In the genomic region with DNA sequence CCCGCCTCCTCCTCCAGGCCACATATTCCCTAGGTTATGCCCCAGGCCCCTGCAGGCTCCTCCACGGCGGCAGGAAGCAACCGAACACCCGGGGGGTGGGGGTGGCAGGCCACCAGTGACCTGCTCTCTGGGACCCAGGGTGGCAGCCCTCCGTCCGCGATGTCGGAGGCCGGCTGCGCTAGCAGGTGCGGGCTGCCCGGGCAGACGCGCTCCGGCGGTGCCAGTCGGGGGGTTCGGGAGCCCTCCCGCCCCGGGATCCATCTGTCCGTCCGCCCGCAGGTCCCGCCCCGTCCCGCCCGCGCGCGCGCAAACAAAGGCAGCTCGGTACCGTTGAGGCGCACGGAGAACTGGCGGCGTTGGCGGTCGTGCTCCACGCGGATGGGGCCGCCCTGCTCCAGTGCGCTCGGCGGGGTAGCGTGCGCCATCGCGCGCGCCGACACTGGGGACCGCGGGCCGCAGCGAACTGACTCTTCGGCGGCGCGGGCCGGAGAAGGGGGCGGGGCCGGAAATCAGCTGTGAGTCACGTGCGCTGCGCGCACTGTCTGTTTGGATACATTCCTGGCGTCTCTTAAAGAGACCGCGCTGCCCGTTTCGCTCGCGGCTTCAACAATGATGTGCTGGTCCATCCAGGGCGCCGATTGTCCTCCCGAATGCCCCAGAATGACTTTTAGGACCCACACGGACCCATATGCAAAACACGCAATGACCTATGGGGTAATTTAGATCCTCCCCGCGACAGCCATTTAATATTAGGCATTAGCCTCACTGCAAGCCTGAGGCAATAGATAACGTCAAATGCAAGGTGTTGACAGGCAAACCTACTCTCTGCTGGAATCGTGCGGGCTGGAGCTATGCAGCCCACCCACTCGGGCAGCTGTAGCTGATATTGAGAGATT, we compare ENCODE assay signal across 8 mouse cellular contexts. TPM values are rescaled to one million over a fixed set of nuclear protein-coding genes. Genes with fewer than 3 reads are reported as not detected.
DNase-seq lines count a peak whose midpoint lies in the region; ATAC-seq and TF ChIP-seq lines count a peak whose summit lies in the region.

No protein-coding gene starts in this region.

- TF ChIP-seq EP300 in ES-Bruce4 (IDR thresholded peaks at IDR 0.05; ENCODE audit: insufficient read depth, low read depth, low read length), result 0 out of 2 replicates have a peak, but pooled peaks have one; percentile 46
- TF ChIP-seq EP300 in stomach, postnatal 0 days (optimal IDR thresholded peaks at IDR 0.05), result no peak

- intact Hi-C loops in heart, postnatal 10 days (cut with DNase I), result loop anchor here (2.0 to 5.0 kb wide), 2 partner anchors 33 to 179 kb away; no protein-coding TSS in a partner anchor

- peak; percentile 84 for DNase-seq in c-Kit-positive CD71-positive TER-119-positive erythroid progenitor cells, embryonic 14.5 days (ENCODE audit: low spot score)
- peak; percentile 95 to 96 for DNase-seq in heart, postnatal 10 days
- peak; percentile 96 to 97 for DNase-seq in kidney, postnatal 4 days
- DNase-seq in stomach, postnatal 0 days (ENCODE audit: low spot score), result peak; percentile 91

- peak overlapping the region; percentile 26; the same call in 1 of the 2 replicates for H3K27ac ChIP-seq in ES-Bruce4 (ENCODE audit: insufficient read depth, low read length)
- H3K27ac ChIP-seq in forebrain, embryonic 13.5 days, result peak overlapping the region; percentile 77
- peak overlapping the region; percentile 86 for H3K27ac ChIP-seq in liver, embryonic 16.5 days (ENCODE audit: low read length)
- peak overlapping the region; percentile 66 for H3K27ac ChIP-seq in neural tube, embryonic 12.5 days
- H3K27ac ChIP-seq in stomach, postnatal 0 days (replicated peaks), result peak overlapping the region; percentile 78

- WGBS in forebrain, embryonic 13.5 days, result under 1% methylated on average over 72 of the region's 86 CpGs
- WGBS in liver, embryonic 16.5 days (ENCODE audit: insufficient replicate concordance), result under 1% methylated on average over 74 of the region's 86 CpGs
- under 1% methylated on average over 86 of the region's 86 CpGs for WGBS in neural tube, embryonic 12.5 days
- under 1% methylated on average over 78 of the region's 86 CpGs for WGBS in stomach, postnatal 0 days

- TF ChIP-seq POLR2A in ES-Bruce4 (IDR thresholded peaks at IDR 0.05; ENCODE audit: insufficient read depth, low read length), result no peak

- H3K27me3 ChIP-seq in ES-Bruce4 (ENCODE audit: control insufficient read depth, insufficient read depth, low read length, poor library complexity, severe bottlenecking), result no peaks in the 10 kb centered on the region
- H3K27me3 ChIP-seq in forebrain, embryonic 13.5 days, result no peaks in the 10 kb centered on the region
- no peaks in the 10 kb centered on the region for H3K27me3 ChIP-seq in liver, embryonic 16.5 days (ENCODE audit: control insufficient read depth, insufficient read depth, low read depth, low read length)
- no peaks in the 10 kb centered on the region for H3K27me3 ChIP-seq in neural tube, embryonic 12.5 days (replicated peaks)
- no peaks in the 10 kb centered on the region for H3K27me3 ChIP-seq in stomach, postnatal 0 days (ENCODE audit: control insufficient read depth, insufficient read depth, low read length)

- peak overlapping the region; percentile 84 for H3K4me2 ChIP-seq in forebrain, embryonic 13.5 days
- peak overlapping the region; percentile 71 for H3K4me2 ChIP-seq in liver, embryonic 16.5 days (ENCODE audit: low read depth, low read length)
- peak overlapping the region; percentile 73 for H3K4me2 ChIP-seq in neural tube, embryonic 12.5 days (replicated peaks)
- H3K4me2 ChIP-seq in stomach, postnatal 0 days (replicated peaks; ENCODE audit: low read depth), result peak overlapping the region; percentile 82

- H3K9ac ChIP-seq in ES-Bruce4 (ENCODE audit: low read depth, poor library complexity, severe bottlenecking), result peak overlapping the region; percentile 93
- peak overlapping the region; percentile 93 for H3K9ac ChIP-seq in forebrain, embryonic 13.5 days
- H3K9ac ChIP-seq in liver, embryonic 16.5 days (ENCODE audit: low read depth, low read length), result peak overlapping the region; percentile 92
- H3K9ac ChIP-seq in neural tube, embryonic 12.5 days, result peak overlapping the region; percentile 90
- peak overlapping the region; percentile 82 for H3K9ac ChIP-seq in stomach, postnatal 0 days (ENCODE audit: low read length)

- no peak for TF ChIP-seq CTCF in ES-Bruce4 (IDR thresholded peaks at IDR 0.05; ENCODE audit: low read depth, low read length)
- 0 out of 2 replicates have a peak, but pooled peaks have one; percentile 1 for TF ChIP-seq CTCF in stomach, postnatal 0 days (IDR thresholded peaks at IDR 0.05; ENCODE audit: low read depth)

- H3K4me1 ChIP-seq in ES-Bruce4 (ENCODE audit: control insufficient read depth, insufficient read depth, low read length), result peaks cover 10% of the 10 kb centered on the region
- H3K4me1 ChIP-seq in forebrain, embryonic 13.5 days, result peaks cover 28% of the 10 kb centered on the region
- H3K4me1 ChIP-seq in liver, embryonic 16.5 days (ENCODE audit: control insufficient read depth, low read depth, low read length), result peaks cover 31% of the 10 kb centered on the region
- H3K4me1 ChIP-seq in neural tube, embryonic 12.5 days, result peaks cover 24% of the 10 kb centered on the region
- peaks cover 6% of the 10 kb centered on the region for H3K4me1 ChIP-seq in stomach, postnatal 0 days (replicated peaks; ENCODE audit: control insufficient read depth, insufficient read depth)

- H3K4me3 ChIP-seq in ES-Bruce4 (ENCODE audit: low read depth, low read length), result peak overlapping the region; percentile 92
- H3K4me3 ChIP-seq in forebrain, embryonic 13.5 days, result peak overlapping the region; percentile 70
- peak overlapping the region; percentile 91 for H3K4me3 ChIP-seq in liver, embryonic 16.5 days (ENCODE audit: low read depth, low read length)
- H3K4me3 ChIP-seq in neural tube, embryonic 12.5 days, result peak overlapping the region; percentile 92
- peak overlapping the region; percentile 76 for H3K4me3 ChIP-seq in stomach, postnatal 0 days (ENCODE audit: low read depth, low read length)

- ATAC-seq in forebrain, embryonic 13.5 days, result peak; percentile 95
- peak; percentile 93 for ATAC-seq in liver, embryonic 16.5 days (ENCODE audit: low read depth)
- ATAC-seq in neural tube, embryonic 12.5 days (ENCODE audit: low FRiP score, low read depth), result peak; percentile 88
- peak; percentile 86 for ATAC-seq in stomach, postnatal 0 days (ENCODE audit: low FRiP score, low TSS enrichment)

- no peaks in the 10 kb centered on the region for H3K36me3 ChIP-seq in ES-Bruce4 (ENCODE audit: control insufficient read depth, insufficient read depth, low read length, poor library complexity, severe bottlenecking)
- H3K36me3 ChIP-seq in forebrain, embryonic 13.5 days (ENCODE audit: poor library complexity, severe bottlenecking), result no peaks in the 10 kb centered on the region
- H3K36me3 ChIP-seq in liver, embryonic 16.5 days (ENCODE audit: control insufficient read depth, insufficient read depth), result no peaks in the 10 kb centered on the region
- H3K36me3 ChIP-seq in neural tube, embryonic 12.5 days, result no peaks in the 10 kb centered on the region
- H3K36me3 ChIP-seq in stomach, postnatal 0 days (ENCODE audit: control insufficient read depth, insufficient read depth, low read length), result no peaks in the 10 kb centered on the region

- no peaks in the 10 kb centered on the region for H3K9me3 ChIP-seq in ES-Bruce4 (replicated peaks; ENCODE audit: control insufficient read depth, insufficient read depth, low read length, poor library complexity, severe bottlenecking)
- H3K9me3 ChIP-seq in forebrain, embryonic 13.5 days (replicated peaks), result no peaks in the 10 kb centered on the region
- no peaks in the 10 kb centered on the region for H3K9me3 ChIP-seq in liver, embryonic 16.5 days (replicated peaks; ENCODE audit: control insufficient read depth, low read length)
- no peaks in the 10 kb centered on the region for H3K9me3 ChIP-seq in neural tube, embryonic 12.5 days
- no peaks in the 10 kb centered on the region for H3K9me3 ChIP-seq in stomach, postnatal 0 days (ENCODE audit: control insufficient read depth, low read length)

RNA-seq across cellular contexts. Expression of a gene that starts 1.0 kb away (rescaled TPM):
- 20.5 and 21.6 TPM in 2 replicates for polyA plus RNA-seq in ES-Bruce4 (2011; ENCODE audit: insufficient read depth, insufficient read length, low read depth, missing spikeins)
- polyA plus RNA-seq in forebrain, embryonic 13.5 days (2015; fragmentation: Nextera tagmentation; extraction: Ambion mirVana), result 27.3 and 33.7 TPM in 2 replicates
- total RNA-seq in heart, postnatal 10 days (2021), result 10 to 100 TPM; 18.1 to 24.2 TPM
- 9.9 and 14.3 TPM in 2 replicates for polyA plus RNA-seq in liver, embryonic 16.5 days (2015; fragmentation: Nextera tagmentation; extraction: Ambion mirVana)
- 27.2 and 28.8 TPM in 2 replicates for polyA plus RNA-seq in neural tube, embryonic 12.5 days (2016; fragmentation: Nextera tagmentation; extraction: Ambion mirVana)
- 6.7 and 8.3 TPM in 2 replicates for polyA plus RNA-seq in stomach, postnatal 0 days (2015; fragmentation: Nextera tagmentation; extraction: Ambion mirVana)

RNA-seq across cellular contexts. Expression of a gene that starts 18.3 kb away (rescaled TPM):
- polyA plus RNA-seq in ES-Bruce4 (2011; ENCODE audit: insufficient read depth, insufficient read length, low read depth, missing spikeins), result 22.5 and 26.1 TPM in 2 replicates
- polyA plus RNA-seq in forebrain, embryonic 13.5 days (2015; fragmentation: Nextera tagmentation; extraction: Ambion mirVana), result 33.9 and 36.1 TPM in 2 replicates
- total RNA-seq in heart, postnatal 10 days (2021), result 10 to 100 TPM; 56.2 to 57.1 TPM
- polyA plus RNA-seq in liver, embryonic 16.5 days (2015; fragmentation: Nextera tagmentation; extraction: Ambion mirVana), result 121 and 134 TPM in 2 replicates
- polyA plus RNA-seq in neural tube, embryonic 12.5 days (2016; fragmentation: Nextera tagmentation; extraction: Ambion mirVana), result 40.7 and 41.7 TPM in 2 replicates
- polyA plus RNA-seq in stomach, postnatal 0 days (2015; fragmentation: Nextera tagmentation; extraction: Ambion mirVana), result 105 and 108 TPM in 2 replicates

RNA-seq across cellular contexts. Expression of a gene that starts 34.5 kb away (rescaled TPM):
- polyA plus RNA-seq in ES-Bruce4 (2011; ENCODE audit: insufficient read depth, insufficient read length, low read depth, missing spikeins), result 46.6 and 54.0 TPM in 2 replicates
- 58.7 and 65.7 TPM in 2 replicates for polyA plus RNA-seq in forebrain, embryonic 13.5 days (2015; fragmentation: Nextera tagmentation; extraction: Ambion mirVana)
- 10 to 100 TPM; 37.2 to 38.3 TPM for total RNA-seq in heart, postnatal 10 days (2021)
- polyA plus RNA-seq in liver, embryonic 16.5 days (2015; fragmentation: Nextera tagmentation; extraction: Ambion mirVana), result 23.2 and 23.4 TPM in 2 replicates
- polyA plus RNA-seq in neural tube, embryonic 12.5 days (2016; fragmentation: Nextera tagmentation; extraction: Ambion mirVana), result 52.3 and 53.0 TPM in 2 replicates
- polyA plus RNA-seq in stomach, postnatal 0 days (2015; fragmentation: Nextera tagmentation; extraction: Ambion mirVana), result 39.8 and 42.1 TPM in 2 replicates

Comparison
In these comparisons a context has a peak if more than half of its experiments do, and no peak if none do; other contexts are left out.
1. Peak in every context shown above with its lines: DNase-seq, ATAC-seq, H3K4me3 ChIP-seq and H3K27ac ChIP-seq.
2. H3K27ac ChIP-seq: peak in every context shown above with its lines; median percentile 86 in liver, embryonic 16.5 days; 78 in stomach, postnatal 0 days; 77 in forebrain, embryonic 13.5 days; 66 in neural tube, embryonic 12.5 days; 26 in ES-Bruce4.